8 mouse cellular contexts compared by ENCODE assay signal in the genomic region with DNA sequence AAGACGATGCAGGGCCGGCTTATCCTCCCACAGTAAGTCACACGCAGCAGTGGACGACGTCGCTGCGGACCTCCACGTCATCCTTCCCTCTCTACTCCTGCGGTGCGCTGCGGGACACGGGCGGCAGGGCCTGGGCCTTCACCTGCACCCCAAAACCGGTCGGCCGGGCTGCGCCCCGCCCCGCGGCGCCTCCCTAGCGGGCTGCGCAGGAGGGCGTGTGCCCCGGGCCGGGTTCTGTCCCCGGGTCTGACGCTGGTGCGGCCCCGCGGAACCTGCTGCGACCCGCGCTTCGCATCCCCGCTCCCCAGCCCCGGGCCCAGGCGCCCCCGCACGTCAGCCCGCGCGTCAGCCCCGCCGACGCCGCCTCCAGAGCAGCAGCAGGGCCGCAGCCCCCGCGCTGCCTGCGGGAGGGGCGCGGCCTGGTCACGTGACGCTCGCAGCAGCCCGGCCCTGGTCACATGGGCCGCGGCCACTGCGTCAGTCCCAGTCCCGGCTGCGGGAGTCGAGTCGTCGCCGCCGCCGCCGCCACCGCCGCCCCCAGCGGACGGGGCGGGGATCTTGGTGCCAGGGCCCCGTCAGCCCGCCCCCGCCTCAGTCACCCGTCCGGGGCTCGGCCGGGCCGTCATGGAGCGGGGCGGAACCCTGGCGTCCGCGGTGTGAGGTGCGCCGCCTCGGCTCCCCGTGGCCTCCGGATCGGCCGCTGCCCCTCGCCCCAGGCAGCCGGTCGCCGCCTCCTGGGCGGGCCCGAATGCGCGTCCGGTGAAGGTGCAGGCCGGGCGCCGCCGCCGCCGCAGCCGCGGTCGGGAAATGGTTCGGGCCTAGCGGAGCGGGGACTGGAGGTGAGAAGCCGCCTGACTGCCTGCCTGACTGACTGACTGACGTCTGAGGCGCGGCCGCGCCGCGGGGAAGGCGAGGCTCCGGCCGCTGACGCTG. TPM values are rescaled to one million over a fixed set of nuclear protein-coding genes. Genes with fewer than 3 reads are reported as not detected.
A peak's percentile ranks its signal among the peaks of the same experiment; 100 is the strongest.
DNase-seq lines count a peak whose midpoint lies in the region; ATAC-seq lines count a peak whose summit lies in the region.

A gene (plus strand): TSS at position 543 of the 933 bp plus-strand sequence.

- WGBS in intestine, embryonic 16.5 days = under 1% methylated on average over 102 of the region's 127 CpGs
- under 1% methylated on average over 120 of the region's 127 CpGs for WGBS in midbrain, embryonic 10.5 days

- no peaks in the 10 kb centered on the region for H3K27me3 ChIP-seq in intestine, embryonic 16.5 days (replicated peaks; ENCODE audit: control insufficient read depth, insufficient read depth, low read length)
- H3K27me3 ChIP-seq in midbrain, embryonic 10.5 days (ENCODE audit: low read depth, poor library complexity, severe bottlenecking) = no peaks in the 10 kb centered on the region; the same call in 1 of the 2 replicates

- no peaks in the 10 kb centered on the region for H3K9me3 ChIP-seq in intestine, embryonic 16.5 days (ENCODE audit: control insufficient read depth, low read length)
- no peaks in the 10 kb centered on the region for H3K9me3 ChIP-seq in midbrain, embryonic 10.5 days (replicated peaks)

- ATAC-seq in intestine, embryonic 16.5 days = peak; percentile 95

- H3K4me3 ChIP-seq in intestine, embryonic 16.5 days (ENCODE audit: low read length) = peak within 1 kb of the TSS; percentile 84
- peak within 1 kb of the TSS; percentile 97 for H3K4me3 ChIP-seq in midbrain, embryonic 10.5 days

- no peaks in the 10 kb centered on the region for H3K36me3 ChIP-seq in intestine, embryonic 16.5 days (ENCODE audit: control insufficient read depth, insufficient read depth, low read length)
- peaks cover 14% of the 10 kb centered on the region for H3K36me3 ChIP-seq in midbrain, embryonic 10.5 days

- H3K27ac ChIP-seq in intestine, embryonic 16.5 days (ENCODE audit: low read length) = peak within 1 kb of the TSS; percentile 95
- H3K27ac ChIP-seq in midbrain, embryonic 10.5 days (replicated peaks) = peak within 1 kb of the TSS; percentile 98

- peak within 1 kb of the TSS; percentile 95 for H3K9ac ChIP-seq in intestine, embryonic 16.5 days (ENCODE audit: low read depth, low read length)

- peak; percentile 79 for DNase-seq in adrenal gland, adult 8-10 months
- DNase-seq in embryo, embryonic 11.5 days (ENCODE audit: low read depth, low spot score) = peak; percentile 80
- peak; percentile 74 to 88 for DNase-seq in gastrocnemius, postnatal 4 days (ENCODE audit: low spot score in 2 of 2)
- DNase-seq in left cerebral cortex, postnatal 36 days (ENCODE audit: low spot score in 2 of 2) = peak; percentile 88 to 94
- DNase-seq in midbrain, embryonic 10.5 days (ENCODE audit: low spot score) = peak; percentile 91
- DNase-seq in right cerebral cortex, postnatal 36 days (ENCODE audit: low spot score in 2 of 2) = peak; percentile 82 to 86
- peak; percentile 85 to 87 for DNase-seq in urinary bladder, postnatal 4 days (ENCODE audit: low spot score in 2 of 2)

- H3K4me1 ChIP-seq in intestine, embryonic 16.5 days (ENCODE audit: control insufficient read depth, insufficient read depth, low read length) = peaks cover 5% of the 10 kb centered on the region; the same call in 1 of the 2 replicates
- H3K4me1 ChIP-seq in midbrain, embryonic 10.5 days = peaks cover 17% of the 10 kb centered on the region

- H3K4me2 ChIP-seq in intestine, embryonic 16.5 days (ENCODE audit: low read depth, low read length) = peak within 1 kb of the TSS; percentile 91

- intact Hi-C loops in left cerebral cortex, postnatal 36 days (cut with DNase I) = loop anchor here (2.0 kb wide), 2 partner anchors 26 to 50 kb away; a partner anchor contains a TSS

RNA-seq across cellular contexts. Expression of the gene that starts here (rescaled TPM):
- total RNA-seq in adrenal gland, adult 8-10 months (2022) = 100 to 1,000 TPM; 141 to 221 (median 184) TPM
- 100 to 1,000 TPM; 146 to 154 TPM for total RNA-seq in gastrocnemius, postnatal 4 days (2021)
- polyA plus RNA-seq in intestine, embryonic 16.5 days (2015; fragmentation: Nextera tagmentation; extraction: Ambion mirVana) = 16.6 and 20.4 TPM in 2 replicates
- 100 to 1,000 TPM; 157 to 221 TPM for total RNA-seq in left cerebral cortex, postnatal 36 days (2021)
- 27.7 and 40.8 TPM in 2 replicates for polyA plus RNA-seq in midbrain, embryonic 10.5 days (2016; fragmentation: Nextera tagmentation; extraction: Ambion mirVana)

Comparison
In these comparisons a context has a peak if more than half of its experiments do, and no peak if none do; other contexts are left out.
1. Peak in every context shown above with its lines: DNase-seq, ATAC-seq, H3K4me3 ChIP-seq and H3K27ac ChIP-seq.